Mouse (Mus musculus) lung, postnatal 0 days (tissue): ENCODE data around the gene Grin2a.

Source experiments
- CTCF ChIP-seq: IDR thresholded peaks from 2 replicates; pipeline ENCODE4 v1.5.1; 2016; ENCODE audit warnings: antibody characterized with exemption, mild to moderate bottlenecking
- EP300 ChIP-seq: IDR thresholded peaks from 2 replicates; pipeline ENCODE4 v1.6.1; 2016; ENCODE audit warnings: antibody characterized with exemption, mild to moderate bottlenecking, control low read depth

DNA sequence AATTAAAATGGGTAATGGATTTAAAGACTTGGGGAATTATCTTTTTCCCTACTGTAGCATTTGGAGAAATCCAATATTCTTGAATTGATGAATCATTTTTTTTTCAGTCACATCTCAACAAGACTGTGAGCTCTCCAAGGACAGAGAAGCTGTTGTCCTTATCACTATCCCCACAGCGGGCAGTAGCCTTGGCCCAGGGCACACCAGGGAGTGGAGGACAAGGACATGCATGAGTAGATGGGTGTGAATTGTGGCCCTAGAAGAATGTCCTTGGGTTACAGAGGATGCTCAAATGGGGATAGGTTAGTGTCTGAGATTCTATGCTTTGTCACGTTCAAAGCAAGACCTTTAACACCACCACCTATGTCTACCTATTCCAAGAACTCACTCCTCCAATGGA lies 231.3 kb downstream of the Grin2a start:
- no peak for TF ChIP-seq CTCF
- TF ChIP-seq EP300 = no peak
